Mouse (Mus musculus): ENCODE measurements around the gene Tmem56. TPM values are rescaled to one million over a fixed set of nuclear protein-coding genes. Genes with fewer than 3 reads are reported as not detected.

Gene Tmem56
- total and polyA plus RNA-seq, 3 experiments = 0.32 to 0.39 TPM; not detected in 1

DNA sequence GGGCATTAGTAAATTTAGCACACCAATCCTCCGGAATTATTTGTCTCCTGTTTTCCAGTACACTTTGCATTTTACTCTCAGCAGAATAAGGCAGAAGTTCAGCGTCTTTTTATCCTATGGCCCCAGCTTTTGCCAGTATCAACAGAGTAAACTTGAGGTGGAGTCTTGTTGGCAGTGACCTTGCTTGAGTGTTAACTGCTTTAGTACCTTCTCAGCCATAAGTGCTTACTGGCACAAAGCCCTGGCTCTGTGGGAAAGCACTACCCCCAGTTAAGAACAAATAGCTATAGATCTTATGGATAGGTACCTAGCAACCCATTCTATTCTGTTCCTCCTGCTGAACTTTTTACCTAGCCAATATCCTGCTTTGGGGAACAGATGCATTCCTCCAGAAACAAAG is 93.7 kb downstream of the Tmem56 start:
- TF ChIP-seq ZKSCAN1 (IDR thresholded peaks at IDR 0.05; ENCODE audit: low read depth, low read length) = no peak
- no peak for TF ChIP-seq MXI1 (IDR thresholded peaks at IDR 0.05; ENCODE audit: low read depth, low read length)
- no peak for TF ChIP-seq NELFE (IDR thresholded peaks at IDR 0.05; ENCODE audit: low read depth, low read length)
- TF ChIP-seq POLR2A (IDR thresholded peaks at IDR 0.05; ENCODE audit: control insufficient read depth in 1 of 2, insufficient read depth in 1 of 2, low read depth in 1 of 2, low read length in 2 of 2, poor library complexity in 1 of 2) = no peak
- no peak for TF ChIP-seq MEF2A (IDR thresholded peaks at IDR 0.05; ENCODE audit: extremely low read depth, insufficient replicate concordance, low read depth, low read length, poor library complexity, severe bottlenecking)
- no peak for TF ChIP-seq NRF1 (IDR thresholded peaks at IDR 0.05; ENCODE audit: insufficient read depth, low read depth, low read length, poor library complexity, severe bottlenecking)
- TF ChIP-seq GATA1 (IDR thresholded peaks at IDR 0.05; ENCODE audit: low read depth, low read length) = no peak
- TF ChIP-seq MYB (IDR thresholded peaks at IDR 0.05; ENCODE audit: low read depth, low read length) = no peak
- no peak for TF ChIP-seq GABPA (IDR thresholded peaks at IDR 0.05; ENCODE audit: low read depth, low read length)
- TF ChIP-seq TAL1 (IDR thresholded peaks at IDR 0.05; ENCODE audit: low read length) = no peak
- TF ChIP-seq CHD2 (IDR thresholded peaks at IDR 0.05; ENCODE audit: low read length) = no peak
- no peak for TF ChIP-seq CTCF (IDR thresholded peaks at IDR 0.05 in 2 of 3, conservative IDR thresholded peaks at IDR 0.05 in 1 of 3; ENCODE audit: control insufficient read depth in 1 of 3, insufficient read depth in 1 of 3, low read depth in 2 of 3, low read length in 3 of 3, poor library complexity in 1 of 3, severe bottlenecking in 1 of 3)
- no peak for TF ChIP-seq UBTF (IDR thresholded peaks at IDR 0.05; ENCODE audit: borderline replicate concordance, insufficient read depth, low read depth, low read length)
- no peak for TF ChIP-seq SIN3A (IDR thresholded peaks at IDR 0.05; ENCODE audit: low read length)
- no peak for TF ChIP-seq BHLHE40 (IDR thresholded peaks at IDR 0.05; ENCODE audit: borderline replicate concordance, low read depth, low read length)
- no peak for TF ChIP-seq MYC (IDR thresholded peaks at IDR 0.05; ENCODE audit: low read depth, low read length)
- no peak for TF ChIP-seq POLR2AphosphoS2 (IDR thresholded peaks at IDR 0.05; ENCODE audit: low read length)
- no peak for TF ChIP-seq MAZ (IDR thresholded peaks at IDR 0.05; ENCODE audit: low read depth, low read length)
- TF ChIP-seq MAX (IDR thresholded peaks at IDR 0.05; ENCODE audit: low read length) = no peak
- Histone ChIP-seq H3K36me3 (ENCODE audit: control insufficient read depth in 1 of 2, insufficient read depth in 2 of 2, low read length in 2 of 2) (no peaks in the 10 kb centered on the region), H3K27me3 (ENCODE audit: control insufficient read depth in 1 of 2, insufficient read depth in 2 of 2, low read length in 2 of 2) (no peaks in the 10 kb centered on the region; a peak in 2 of 4 replicates)

DNA sequence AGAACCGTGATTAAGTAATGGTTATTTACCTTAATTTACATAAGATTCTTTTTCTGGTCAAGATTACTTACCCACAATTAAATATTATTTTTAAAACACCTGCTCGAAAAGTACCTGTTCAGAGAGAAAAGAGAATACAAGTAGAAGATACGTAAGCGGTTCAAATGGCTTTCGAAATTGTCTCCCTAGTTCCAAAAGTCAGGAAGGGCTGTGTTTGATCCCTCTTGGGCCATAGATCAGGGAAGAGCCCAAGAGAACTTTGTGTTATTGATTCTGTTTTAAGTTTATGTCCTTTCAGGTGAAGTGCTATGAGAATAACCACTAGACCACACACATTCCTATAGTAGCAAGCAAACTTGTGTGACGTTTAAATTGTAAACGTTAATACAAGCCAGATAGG is 95.4 kb downstream of the Tmem56 start:
- H3K36me3 ChIP-seq (ENCODE audit: control insufficient read depth in 1 of 2, insufficient read depth in 2 of 2, low read length in 2 of 2) = no peaks in the 10 kb centered on the region
- no peak overlapping the region for H3K9ac ChIP-seq (ENCODE audit: control insufficient read depth, low read depth, low read length, poor library complexity, severe bottlenecking)
- H3K4me3 ChIP-seq (ENCODE audit: control insufficient read depth in 1 of 2, insufficient read depth in 1 of 2, low read depth in 2 of 2, low read length in 2 of 2) = no peak overlapping the region
- H3K79me2 ChIP-seq (ENCODE audit: control insufficient read depth, insufficient read depth, low read length, poor library complexity) = no peaks in the 10 kb centered on the region
- no peaks in the 10 kb centered on the region; a peak in 1 of 4 replicates for H3K27me3 ChIP-seq (ENCODE audit: control insufficient read depth in 1 of 2, insufficient read depth in 2 of 2, low read length in 2 of 2)
- H3K9me3 ChIP-seq (replicated peaks; ENCODE audit: insufficient read depth, low read length) = no peaks in the 10 kb centered on the region
- no peak for DNase-seq (ENCODE audit: low read depth, low spot score)
- TF ChIP-seq POLR2A (IDR thresholded peaks at IDR 0.05; ENCODE audit: control insufficient read depth in 1 of 2, insufficient read depth in 1 of 2, low read depth in 1 of 2, low read length in 2 of 2, poor library complexity in 1 of 2) (no peak), ZC3H11A (IDR thresholded peaks at IDR 0.05; ENCODE audit: low read depth, low read length) (no peak), KAT2A (conservative IDR thresholded peaks at IDR 0.05; ENCODE audit: low read depth, low read length) (no peak), UBTF (IDR thresholded peaks at IDR 0.05; ENCODE audit: borderline replicate concordance, insufficient read depth, low read depth, low read length) (no peak), EP300 (IDR thresholded peaks at IDR 0.05; ENCODE audit: low read depth in 1 of 2, low read length in 2 of 2) (no peak), CHD1 (IDR thresholded peaks at IDR 0.05; ENCODE audit: low read depth, low read length) (no peak), TAL1 (IDR thresholded peaks at IDR 0.05; ENCODE audit: low read length) (no peak), TCF12 (IDR thresholded peaks at IDR 0.05; ENCODE audit: low read depth, low read length) (no peak), MAX (IDR thresholded peaks at IDR 0.05; ENCODE audit: low read length) (no peak), SMC3 (IDR thresholded peaks at IDR 0.05; ENCODE audit: low read depth, low read length) (no peak), MAZ (IDR thresholded peaks at IDR 0.05; ENCODE audit: low read depth, low read length) (no peak)
- no peak overlapping the region for H3K27ac ChIP-seq (ENCODE audit: control insufficient read depth, low read depth, low read length)
- H3K4me1 ChIP-seq (ENCODE audit: control insufficient read depth in 1 of 2, insufficient read depth in 2 of 2, low read length in 2 of 2) = no peaks in the 10 kb centered on the region

More for the DNA sequence above, 93.7 kb downstream of the Tmem56 start:
- Histone ChIP-seq H3K4me3 (ENCODE audit: control insufficient read depth in 1 of 2, insufficient read depth in 1 of 2, low read depth in 2 of 2, low read length in 2 of 2) (no peak overlapping the region), H3K27ac (ENCODE audit: control insufficient read depth, low read depth, low read length) (no peak overlapping the region), H3K9me3 (replicated peaks; ENCODE audit: insufficient read depth, low read length) (no peaks in the 10 kb centered on the region), H3K79me2 (ENCODE audit: control insufficient read depth, insufficient read depth, low read length, poor library complexity) (no peaks in the 10 kb centered on the region), H3K4me1 (ENCODE audit: control insufficient read depth in 1 of 2, insufficient read depth in 2 of 2, low read length in 2 of 2) (no peaks in the 10 kb centered on the region; a peak in 1 of 4 replicates), H3K9ac (ENCODE audit: control insufficient read depth, low read depth, low read length, poor library complexity, severe bottlenecking) (no peak overlapping the region)
- no peak for DNase-seq (ENCODE audit: low read depth, low spot score)
